Mouse (Mus musculus) bone marrow macrophage, adult 2 months (primary cell): ENCODE measurements around the gene Bmper. TPM values are rescaled to one million over a fixed set of nuclear protein-coding genes. Genes with fewer than 3 reads are reported as not detected.

Experiments used
- H3K27ac ChIP-seq: 2 replicates; pipeline ENCODE4 v1.5.1; 2012; ENCODE audit warnings: low read depth, low read length; ENCODE audit not compliant: insufficient read depth
- H3K4me1 ChIP-seq: 2 replicates; pipeline ENCODE4 v1.6.1; 2012; ENCODE audit warnings: low read length; ENCODE audit not compliant: control insufficient read depth, insufficient read depth
- H3K4me3 ChIP-seq: 2 replicates; pipeline ENCODE4 v1.5.1; 2012; ENCODE audit warnings: mild to moderate bottlenecking, low read length, moderate library complexity; ENCODE audit not compliant: insufficient read depth
- CTCF ChIP-seq: IDR thresholded peaks from 2 replicates; pipeline ENCODE4 v1.5.1; 2012; ENCODE audit warnings: low read depth, mild to moderate bottlenecking, low read length, moderate library complexity
- POLR2A ChIP-seq: IDR thresholded peaks from 2 replicates; pipeline ENCODE4 v1.6.1; 2012; ENCODE audit warnings: mild to moderate bottlenecking, low read depth, low read length, borderline replicate concordance
- polyA plus RNA-seq: library from polyadenylated mRNA; stranded (reverse); fragments of >200 nt; gene quantifications from 2 replicates; pipeline ENCODE4 v1.2.4, GENCODE M21; 2012; ENCODE audit not compliant: missing spikeins, insufficient read depth, insufficient read length

Bmper gene
- polyA plus RNA-seq, 1 experiment = not detected

- TF ChIP-seq POLR2A (no peak), CTCF (no peak)
- Histone ChIP-seq H3K4me3 (no peak overlapping the region), H3K27ac (no peak overlapping the region)
Observed at GRCm38 (mm10) chr9:23383837-23384236, 161.0 kb downstream of the Bmper start.

GRCm38 (mm10) chr9:23384880-23385279 is 162.0 kb downstream of the Bmper start:
- Histone ChIP-seq H3K4me1 (peaks cover 8% of the 10 kb centered on the region), H3K4me3 (no peak overlapping the region), H3K27ac (no peak overlapping the region)
- TF ChIP-seq POLR2A = no peak
- TF ChIP-seq CTCF = no peak

More at GRCm38 (mm10) chr9:23383837-23384236, 161.0 kb downstream of the Bmper start:
- H3K4me1 ChIP-seq = peaks cover 17% of the 10 kb centered on the region

GRCm38 (mm10) chr9:23386201-23386600 is 163.3 kb downstream of the Bmper start:
- H3K4me1 ChIP-seq = no peaks in the 10 kb centered on the region
- no peak for TF ChIP-seq CTCF
- no peak for TF ChIP-seq POLR2A
- no peak overlapping the region for H3K27ac ChIP-seq
- H3K4me3 ChIP-seq = no peak overlapping the region

GRCm38 (mm10) chr9:23390118-23390517 is 167.2 kb downstream of the Bmper start:
- no peak for TF ChIP-seq POLR2A
- no peak for TF ChIP-seq CTCF

GRCm38 (mm10) chr9:23394652-23395317 is 171.9 kb downstream of the Bmper start:
- Histone ChIP-seq H3K27ac (no peak overlapping the region), H3K4me3 (no peak overlapping the region), H3K4me1 (no peaks in the 10 kb centered on the region)
- TF ChIP-seq POLR2A = no peak
- no peak for TF ChIP-seq CTCF

More at GRCm38 (mm10) chr9:23390118-23390517, 167.2 kb downstream of the Bmper start:
- no peak overlapping the region for H3K27ac ChIP-seq
- H3K4me1 ChIP-seq = no peaks in the 10 kb centered on the region
- H3K4me3 ChIP-seq = no peak overlapping the region

GRCm38 (mm10) chr9:23396186-23396585 is 173.3 kb downstream of the Bmper start:
- no peak overlapping the region for H3K4me3 ChIP-seq
- H3K4me1 ChIP-seq = no peaks in the 10 kb centered on the region
- H3K27ac ChIP-seq = no peak overlapping the region
- TF ChIP-seq CTCF (no peak), POLR2A (no peak)

- Histone ChIP-seq H3K4me1 (no peaks in the 10 kb centered on the region), H3K27ac (no peak overlapping the region), H3K4me3 (no peak overlapping the region)
- TF ChIP-seq CTCF (no peak), POLR2A (no peak)
Observed at GRCm38 (mm10) chr9:23397876-23398275, 175.0 kb downstream of the Bmper start.

GRCm38 (mm10) chr9:23399638-23400284 is 176.9 kb downstream of the Bmper start:
- H3K4me3 ChIP-seq = no peak overlapping the region
- TF ChIP-seq CTCF = no peak
- no peak for TF ChIP-seq POLR2A
- H3K27ac ChIP-seq = no peak overlapping the region
- no peaks in the 10 kb centered on the region for H3K4me1 ChIP-seq

GRCm38 (mm10) chr9:23407416-23407815 is 184.5 kb downstream of the Bmper start:
- no peak for TF ChIP-seq POLR2A
- no peak for TF ChIP-seq CTCF
- H3K4me1 ChIP-seq = no peaks in the 10 kb centered on the region
- H3K4me3 ChIP-seq = no peak overlapping the region
- H3K27ac ChIP-seq = no peak overlapping the region
